8 mouse cellular contexts compared by ENCODE assay signal in genomic region chr19:5843781-5844691, GRCm38 (mm10). TPM values are rescaled to one million over a fixed set of nuclear protein-coding genes. Genes with fewer than 3 reads are reported as not detected.
A peak's percentile ranks its signal among the peaks of the same experiment; 100 is the strongest.
DNase-seq lines count a peak whose midpoint lies in the region; ATAC-seq and TF ChIP-seq lines count a peak whose summit lies in the region.

No protein-coding gene starts in this region.

- peak overlapping the region; percentile 91 for H3K9ac ChIP-seq in ES-Bruce4 (ENCODE audit: low read depth, poor library complexity, severe bottlenecking)
- H3K9ac ChIP-seq in embryonic facial prominence, embryonic 14.5 days (ENCODE audit: low read depth, low read length): peak overlapping the region; percentile 60
- H3K9ac ChIP-seq in hindbrain, embryonic 15.5 days: no peak overlapping the region
- peak overlapping the region; percentile 80 for H3K9ac ChIP-seq in liver, embryonic 16.5 days (ENCODE audit: low read depth, low read length)

- TF ChIP-seq POLR2A in ES-Bruce4 (IDR thresholded peaks at IDR 0.05; ENCODE audit: insufficient read depth, low read length): peak; percentile 15

- H3K9me3 ChIP-seq in ES-Bruce4 (replicated peaks; ENCODE audit: control insufficient read depth, insufficient read depth, low read length, poor library complexity, severe bottlenecking): no peaks in the 10 kb centered on the region
- H3K9me3 ChIP-seq in embryonic facial prominence, embryonic 14.5 days (ENCODE audit: control insufficient read depth, low read length): no peaks in the 10 kb centered on the region
- H3K9me3 ChIP-seq in hindbrain, embryonic 15.5 days: no peaks in the 10 kb centered on the region
- no peaks in the 10 kb centered on the region for H3K9me3 ChIP-seq in liver, embryonic 16.5 days (replicated peaks; ENCODE audit: control insufficient read depth, low read length)

- H3K4me1 ChIP-seq in ES-Bruce4 (ENCODE audit: control insufficient read depth, insufficient read depth, low read length): no peaks in the 10 kb centered on the region
- H3K4me1 ChIP-seq in embryonic facial prominence, embryonic 14.5 days (ENCODE audit: control insufficient read depth, insufficient read depth, low read length): peaks cover 63% of the 10 kb centered on the region
- peaks cover 67% of the 10 kb centered on the region for H3K4me1 ChIP-seq in hindbrain, embryonic 15.5 days (replicated peaks)
- peaks cover 86% of the 10 kb centered on the region for H3K4me1 ChIP-seq in liver, embryonic 16.5 days (ENCODE audit: control insufficient read depth, low read depth, low read length)

- peak; percentile 65 for DNase-seq in 3T3-L1 (ENCODE audit: low read depth, low spot score)
- DNase-seq in embryonic facial prominence, embryonic 14.5 days (ENCODE audit: low spot score): no peak
- DNase-seq in spleen, postnatal 14 days (ENCODE audit: low spot score in 2 of 2): peak; percentile 33 to 37
- no peak for DNase-seq in retina, postnatal 1 day
- no peak for DNase-seq in left cerebral cortex, postnatal 4 days

- no peak for ATAC-seq in embryonic facial prominence, embryonic 14.5 days (ENCODE audit: low read depth)
- ATAC-seq in hindbrain, embryonic 15.5 days (ENCODE audit: low FRiP score, low read depth): no peak
- no peak for ATAC-seq in liver, embryonic 16.5 days (ENCODE audit: low read depth)

- intact Hi-C loops in left cerebral cortex, postnatal 4 days (cut with DNase I): no loop called here

- 83% methylated on average over 30 of the region's 30 CpGs for WGBS in embryonic facial prominence, embryonic 14.5 days
- 76% methylated on average over 30 of the region's 30 CpGs for WGBS in hindbrain, embryonic 15.5 days
- WGBS in liver, embryonic 16.5 days (ENCODE audit: insufficient replicate concordance): 25% methylated on average over 30 of the region's 30 CpGs

- no peaks in the 10 kb centered on the region for H3K27me3 ChIP-seq in ES-Bruce4 (ENCODE audit: control insufficient read depth, insufficient read depth, low read length, poor library complexity, severe bottlenecking)
- H3K27me3 ChIP-seq in embryonic facial prominence, embryonic 14.5 days (replicated peaks; ENCODE audit: control insufficient read depth, insufficient read depth, low read length): no peaks in the 10 kb centered on the region
- no peaks in the 10 kb centered on the region for H3K27me3 ChIP-seq in hindbrain, embryonic 15.5 days
- no peaks in the 10 kb centered on the region for H3K27me3 ChIP-seq in liver, embryonic 16.5 days (ENCODE audit: control insufficient read depth, insufficient read depth, low read depth, low read length)

- peak overlapping the region; percentile 96 for H3K27ac ChIP-seq in ES-Bruce4 (ENCODE audit: insufficient read depth, low read length)
- H3K27ac ChIP-seq in embryonic facial prominence, embryonic 14.5 days (replicated peaks; ENCODE audit: low read depth, low read length): peak overlapping the region; percentile 96
- no peak overlapping the region for H3K27ac ChIP-seq in hindbrain, embryonic 15.5 days (replicated peaks)
- peak overlapping the region; percentile 96 for H3K27ac ChIP-seq in liver, embryonic 16.5 days (ENCODE audit: low read length)

- no peaks in the 10 kb centered on the region for H3K36me3 ChIP-seq in ES-Bruce4 (ENCODE audit: control insufficient read depth, insufficient read depth, low read length, poor library complexity, severe bottlenecking)
- no peaks in the 10 kb centered on the region for H3K36me3 ChIP-seq in embryonic facial prominence, embryonic 14.5 days (ENCODE audit: control insufficient read depth, insufficient read depth, low read length)
- H3K36me3 ChIP-seq in hindbrain, embryonic 15.5 days: no peaks in the 10 kb centered on the region
- H3K36me3 ChIP-seq in liver, embryonic 16.5 days (ENCODE audit: control insufficient read depth, insufficient read depth): no peaks in the 10 kb centered on the region

- TF ChIP-seq EP300 in ES-Bruce4 (IDR thresholded peaks at IDR 0.05; ENCODE audit: insufficient read depth, low read depth, low read length): no peak

- no peak for TF ChIP-seq CTCF in ES-Bruce4 (IDR thresholded peaks at IDR 0.05; ENCODE audit: low read depth, low read length)

- H3K4me3 ChIP-seq in ES-Bruce4 (ENCODE audit: low read depth, low read length): peak overlapping the region; percentile 80
- peak overlapping the region; percentile 32 for H3K4me3 ChIP-seq in embryonic facial prominence, embryonic 14.5 days (ENCODE audit: low read depth, low read length)
- 0 out of 2 replicates have a peak overlapping the region, but pooled peaks have one; percentile 2 for H3K4me3 ChIP-seq in hindbrain, embryonic 15.5 days
- peak overlapping the region; percentile 67 for H3K4me3 ChIP-seq in liver, embryonic 16.5 days (ENCODE audit: low read depth, low read length)

- peak overlapping the region; percentile 57 for H3K4me2 ChIP-seq in embryonic facial prominence, embryonic 14.5 days (ENCODE audit: low read depth, low read length)
- H3K4me2 ChIP-seq in hindbrain, embryonic 15.5 days: peak overlapping the region; percentile 76
- H3K4me2 ChIP-seq in liver, embryonic 16.5 days (ENCODE audit: low read depth, low read length): peak overlapping the region; percentile 76

RNA-seq across cellular contexts. Expression of gene Frmd8, which starts 31.0 kb away (rescaled TPM):
- polyA plus RNA-seq in ES-Bruce4 (2011; ENCODE audit: insufficient read depth, insufficient read length, low read depth, missing spikeins): 26.3 and 33.1 TPM in 2 replicates
- polyA plus RNA-seq in embryonic facial prominence, embryonic 14.5 days (2014; fragmentation: Nextera tagmentation; extraction: Ambion mirVana): 20.6 and 25.8 TPM in 2 replicates
- 17.6 and 18.0 TPM in 2 replicates for polyA plus RNA-seq in hindbrain, embryonic 15.5 days (2015; fragmentation: Nextera tagmentation; extraction: Ambion mirVana)
- 13.9 and 14.0 TPM in 2 replicates for polyA plus RNA-seq in liver, embryonic 16.5 days (2015; fragmentation: Nextera tagmentation; extraction: Ambion mirVana)
- 10 to 100 TPM; 12.1 to 13.4 TPM for total RNA-seq in left cerebral cortex, postnatal 4 days (2021)

RNA-seq across cellular contexts. Expression of gene Slc25a45, which starts 33.6 kb away (rescaled TPM):
- 0.46 and 0.48 TPM in 2 replicates for polyA plus RNA-seq in ES-Bruce4 (2011; ENCODE audit: insufficient read depth, insufficient read length, low read depth, missing spikeins)
- polyA plus RNA-seq in embryonic facial prominence, embryonic 14.5 days (2014; fragmentation: Nextera tagmentation; extraction: Ambion mirVana): 2.8 and 3.0 TPM in 2 replicates
- 2.6 TPM in 2 replicates for polyA plus RNA-seq in hindbrain, embryonic 15.5 days (2015; fragmentation: Nextera tagmentation; extraction: Ambion mirVana)
- polyA plus RNA-seq in liver, embryonic 16.5 days (2015; fragmentation: Nextera tagmentation; extraction: Ambion mirVana): 6.3 and 6.9 TPM in 2 replicates
- 1 to 10 TPM; 1.4 to 2.0 TPM for total RNA-seq in left cerebral cortex, postnatal 4 days (2021)

RNA-seq across cellular contexts. Expression of gene Tigd3, which starts 49.9 kb away (rescaled TPM):
- polyA plus RNA-seq in ES-Bruce4 (2011; ENCODE audit: insufficient read depth, insufficient read length, low read depth, missing spikeins): 1.9 and 3.6 TPM in 2 replicates
- polyA plus RNA-seq in embryonic facial prominence, embryonic 14.5 days (2014; fragmentation: Nextera tagmentation; extraction: Ambion mirVana): 1.4 and 2.0 TPM in 2 replicates
- 10.7 and 11.7 TPM in 2 replicates for polyA plus RNA-seq in hindbrain, embryonic 15.5 days (2015; fragmentation: Nextera tagmentation; extraction: Ambion mirVana)
- 2.3 and 2.6 TPM in 2 replicates for polyA plus RNA-seq in liver, embryonic 16.5 days (2015; fragmentation: Nextera tagmentation; extraction: Ambion mirVana)
- 10 to 100 TPM; 10.2 to 11.7 TPM for total RNA-seq in left cerebral cortex, postnatal 4 days (2021)

Comparison
In these comparisons a context has a peak if more than half of its experiments do, and no peak if none do; other contexts are left out.
1. DNase-seq: peak in 3T3-L1 (single experiment) and spleen, postnatal 14 days (2 of 2); none in embryonic facial prominence, embryonic 14.5 days (single experiment), retina, postnatal 1 day (single experiment) and left cerebral cortex, postnatal 4 days (single experiment).
2. H3K4me3 ChIP-seq: peak in every context shown above with its lines; median percentile 80 in ES-Bruce4; 67 in liver, embryonic 16.5 days; 32 in embryonic facial prominence, embryonic 14.5 days; 2 in hindbrain, embryonic 15.5 days.
3. Peak in every context shown above with its lines, with median percentiles within 50 percentile points of each other: H3K4me2 ChIP-seq.